ENCODE assay signal across 27 mouse cellular contexts in genomic region chr6:71333031-71333430, GRCm38 (mm10). TPM values are rescaled to one million over a fixed set of nuclear protein-coding genes. Genes with fewer than 3 reads are reported as not detected.
"Had no signal": no experiment of that assay in that cellular context is flagged by ENCODE, and none has a peak within 500 bp of the region (broad histone marks: within the 10 kb centered on the region; RNA-seq: fewer than 3 reads in every experiment).

No protein-coding gene starts in this region.

- DNase-seq: kidney, adult 18-20 months; kidney, adult 9 months; kidney, postnatal 14 days; kidney, postnatal 4 days; liver, postnatal 0 days; lung, embryonic 14.5 days; right cerebral cortex, adult 18-20 months; right cerebral cortex, postnatal 14 days; right cerebral cortex, postnatal 4 days had no signal

RNA-seq across cellular contexts. Expression of gene Cd8b1, which starts 10.4 kb away (rescaled TPM):
- total RNA-seq: layer of hippocampus, adult 18-20 months; layer of hippocampus, postnatal 14 days; left cerebral cortex, adult 18-20 months; left cerebral cortex, postnatal 25 days had no signal
- polyA plus RNA-seq: intestine, embryonic 16.5 days; limb, embryonic 13.5 days; liver, embryonic 11.5 days; liver, embryonic 14.5 days; liver, postnatal 0 days; lung, embryonic 14.5 days; midbrain, embryonic 12.5 days; midbrain, embryonic 15.5 days; myocyte; neural tube, embryonic 13.5 days; stomach, embryonic 16.5 days had no signal

RNA-seq across cellular contexts. Expression of gene Smyd1, which starts 11.0 kb away (rescaled TPM):
- total RNA-seq: megakaryocyte, adult 5-6 weeks; monocyte, adult 5-6 weeks; neutrophil, adult 5-6 weeks had no signal
- polyA plus RNA-seq: macrophage had no signal

RNA-seq across cellular contexts. Expression of gene Cd8a, which starts 40.2 kb away (rescaled TPM):
- total RNA-seq: layer of hippocampus, adult 18-20 months; layer of hippocampus, postnatal 14 days; left cerebral cortex, adult 18-20 months; left cerebral cortex, postnatal 25 days had no signal
- polyA plus RNA-seq: intestine, embryonic 16.5 days; limb, embryonic 10.5 days; limb, embryonic 13.5 days; liver, embryonic 11.5 days; liver, embryonic 14.5 days; lung, embryonic 14.5 days; midbrain, embryonic 12.5 days; midbrain, embryonic 15.5 days; myocyte; neural tube, embryonic 13.5 days; stomach, embryonic 16.5 days had no signal
